Mouse (Mus musculus) retina, postnatal 7 days (tissue): ENCODE data around the gene Gm29049.
"Not testable (repeated sequence)": the region's sequence is repeated elsewhere in the genome, so short reads cannot be mapped to it uniquely, and the experiment has no call there.

Experiments used
- DNase-seq: peaks from one replicate; pipeline ENCODE4 v3.0.0-alpha.2; 2012; ENCODE audit warnings: low read depth, low spot score

Gene Gm29049

DNA sequence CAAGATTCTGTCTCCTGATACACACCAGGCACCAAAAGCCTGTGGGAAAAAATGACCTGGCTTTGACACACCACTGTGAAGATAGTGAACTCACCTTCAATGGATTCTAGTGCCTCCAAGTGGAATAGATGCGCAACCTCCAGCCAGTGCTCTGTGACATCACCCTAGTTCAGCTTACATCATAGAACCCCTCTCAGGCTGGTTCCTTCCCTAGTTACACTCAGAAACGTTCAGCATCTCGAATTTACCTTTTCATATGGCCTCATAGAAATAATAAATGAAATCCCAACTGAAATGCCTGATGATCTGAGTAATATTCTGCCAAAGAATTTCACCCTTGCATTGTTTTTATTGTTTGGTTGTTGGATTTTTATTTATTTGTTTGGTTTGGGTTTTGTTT is at the start of gene Gm29049:
Gm29049 (minus strand) TSS at position 101 of the 400 bp plus-strand sequence.
- DNase-seq: not testable (repeated sequence)
